Mouse (Mus musculus) stomach, embryonic 14.5 days (tissue): ENCODE results near the gene Wdr20. TPM values are rescaled to one million over a fixed set of nuclear protein-coding genes. Genes with fewer than 3 reads are reported as not detected.

ENCODE experiments used
- ATAC-seq: fragments of 200-750 bp; cut with Nextera tagmentation; 2 replicates; pipeline ENCODE4 v1.8.0; 2017; ENCODE audit warnings: low read depth, moderate TSS enrichment; ENCODE audit not compliant: insufficient number of reproducible peaks, insufficient read depth, low FRiP score
- H3K27ac ChIP-seq: fragments of 300-500 bp; sonication (generic); 2 replicates; pipeline ENCODE4 v1.5.1; 2014; ENCODE audit warnings: mild to moderate bottlenecking, low read length, moderate library complexity, mixed read lengths
- H3K27me3 ChIP-seq: fragments of 300-500 bp; sonication (generic); 2 replicates; pipeline ENCODE4 v1.6.1; 2014; ENCODE audit warnings: low read length, control low read depth, mixed read lengths; ENCODE audit not compliant: control insufficient read depth, insufficient read depth
- H3K36me3 ChIP-seq: fragments of 300-500 bp; sonication (generic); 2 replicates; pipeline ENCODE4 v1.6.1; 2014; ENCODE audit warnings: mild to moderate bottlenecking, control low read depth, low read length, moderate library complexity, mixed read lengths; ENCODE audit not compliant: control insufficient read depth, insufficient read depth
- H3K4me1 ChIP-seq: fragments of 300-500 bp; sonication (generic); 2 replicates; pipeline ENCODE4 v1.6.1; 2014; ENCODE audit warnings: low read length, control low read depth, mixed read lengths; ENCODE audit not compliant: control insufficient read depth, insufficient read depth
- H3K4me2 ChIP-seq: fragments of 300-500 bp; sonication (generic); replicated peaks from 2 replicates; pipeline ENCODE4 v1.6.1; 2014; ENCODE audit warnings: low read depth, low read length, control low read depth
- H3K4me3 ChIP-seq: fragments of 300-500 bp; sonication (generic); 2 replicates; pipeline ENCODE4 v1.5.1; 2014; ENCODE audit warnings: low read depth, low read length, control low read depth
- H3K9ac ChIP-seq: fragments of 300-500 bp; sonication (generic); replicated peaks from 2 replicates; pipeline ENCODE4 v1.6.1; 2014; ENCODE audit warnings: low read depth, mild to moderate bottlenecking, control low read depth, low read length, moderate library complexity, mixed read lengths
- H3K9me3 ChIP-seq: fragments of 300-500 bp; sonication (generic); 2 replicates; pipeline ENCODE4 v1.6.1; 2016; ENCODE audit warnings: low read depth, low read length, control low read depth; ENCODE audit not compliant: control insufficient read depth
- WGBS: fragments of 180-500 bp; shearing (Covaris S2); extraction: QIAGEN DNeasy Blood & Tissue Kit; methylation state at CpG from one replicate; pipeline ENCODE4 v1.1.7; 2014; 5-methylcytosine and 5-hydroxymethylcytosine counted together
- polyA plus RNA-seq: library from polyadenylated mRNA; unstranded; fragments of >200 nt; fragmentation: Nextera tagmentation; extraction: Ambion mirVana; gene quantifications from 2 replicates; pipeline ENCODE4 v1.2.1, GENCODE M21; 2014

Gene Wdr20
- polyA plus RNA-seq, 1 experiment from 2014 or later: 25.1 TPM

DNA sequence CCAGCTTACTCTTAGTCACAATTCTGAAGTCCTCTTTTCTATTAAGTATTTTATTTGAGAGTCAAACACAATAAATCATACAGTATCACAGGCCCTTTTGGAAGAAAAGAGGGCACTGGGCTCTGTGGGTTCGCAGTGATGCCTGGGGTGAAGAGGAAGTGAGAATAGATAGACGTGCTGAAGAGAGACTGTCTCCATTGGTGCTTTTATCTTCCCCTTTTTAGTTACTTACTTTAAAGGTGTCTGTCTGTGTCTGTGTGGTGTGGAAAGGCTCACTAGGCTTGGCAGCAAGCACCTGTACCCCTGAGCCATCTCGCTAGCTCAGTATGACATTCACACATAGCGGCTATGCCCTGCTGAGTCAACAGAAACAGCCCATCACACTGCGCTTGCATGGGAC lies 40.1 kb downstream of the Wdr20 start:
- no peaks in the 10 kb centered on the region for H3K9me3 ChIP-seq
- peaks cover 10% of the 10 kb centered on the region for H3K36me3 ChIP-seq
- 80% methylated on average over 5 of the region's 5 CpGs for WGBS
- peaks cover 9% of the 10 kb centered on the region; the same call in 1 of the 2 replicates for H3K4me1 ChIP-seq
- H3K4me3 ChIP-seq: no peak overlapping the region
- no peak overlapping the region for H3K27ac ChIP-seq
- no peak for ATAC-seq
- H3K4me2 ChIP-seq: no peak overlapping the region
- H3K9ac ChIP-seq: no peak overlapping the region
- H3K27me3 ChIP-seq: no peaks in the 10 kb centered on the region

DNA sequence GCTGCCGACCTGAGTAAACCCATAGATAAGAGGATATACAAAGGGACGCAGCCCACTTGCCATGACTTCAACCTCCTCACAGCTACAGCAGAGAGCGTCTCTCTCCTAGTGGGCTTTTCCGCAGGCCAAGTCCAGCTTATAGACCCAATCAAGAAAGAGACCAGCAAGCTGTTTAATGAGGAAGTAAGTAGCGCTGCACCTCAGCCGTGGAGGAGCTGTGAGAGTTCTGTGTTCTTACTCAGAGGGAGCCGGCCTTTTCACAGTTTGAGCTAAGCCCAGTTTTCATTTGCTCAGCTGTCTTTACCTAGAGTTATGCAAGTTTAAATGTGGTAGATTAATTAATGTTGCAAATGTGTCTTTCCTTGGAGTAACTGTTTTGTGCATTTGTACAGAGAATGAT lies 41.6 kb downstream of the Wdr20 start:
- no peak for ATAC-seq
- Histone ChIP-seq H3K4me1 (peaks cover 9% of the 10 kb centered on the region; the same call in 1 of the 2 replicates), H3K4me3 (no peak overlapping the region), H3K4me2 (no peak overlapping the region), H3K9ac (no peak overlapping the region), H3K27ac (no peak overlapping the region), H3K36me3 (peaks cover 10% of the 10 kb centered on the region), H3K27me3 (no peaks in the 10 kb centered on the region), H3K9me3 (no peaks in the 10 kb centered on the region)
- WGBS: 57% methylated on average over 7 of the region's 7 CpGs

DNA sequence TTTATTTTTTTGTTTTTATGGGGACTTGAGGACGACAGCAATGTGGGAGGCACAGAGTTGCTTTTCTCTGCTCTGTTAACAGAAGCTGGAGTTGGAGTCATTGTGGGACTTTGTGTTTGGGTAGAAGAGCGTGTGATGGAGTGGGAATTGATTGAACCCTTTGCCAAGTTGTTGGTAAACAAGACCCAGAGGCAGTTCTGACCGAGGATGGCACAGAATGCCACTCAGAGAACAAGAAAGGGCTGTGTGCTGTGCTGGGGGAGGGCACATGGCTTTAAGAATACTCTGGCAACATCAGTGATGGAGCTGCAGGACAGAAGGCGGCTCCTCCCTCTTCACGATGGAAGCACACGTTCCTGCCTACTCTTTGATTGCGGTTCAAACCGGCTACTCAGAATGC lies 43.4 kb downstream of the Wdr20 start:
- Histone ChIP-seq H3K9me3 (no peaks in the 10 kb centered on the region), H3K36me3 (peaks cover 10% of the 10 kb centered on the region), H3K4me1 (0 out of 2 replicates have a peak, but pooled peaks cover 6% of the 10 kb centered on the region), H3K27me3 (no peaks in the 10 kb centered on the region), H3K4me2 (no peak overlapping the region), H3K27ac (no peak overlapping the region), H3K4me3 (no peak overlapping the region), H3K9ac (no peak overlapping the region)
- 79% methylated on average over 8 of the region's 8 CpGs for WGBS
- no peak for ATAC-seq

DNA sequence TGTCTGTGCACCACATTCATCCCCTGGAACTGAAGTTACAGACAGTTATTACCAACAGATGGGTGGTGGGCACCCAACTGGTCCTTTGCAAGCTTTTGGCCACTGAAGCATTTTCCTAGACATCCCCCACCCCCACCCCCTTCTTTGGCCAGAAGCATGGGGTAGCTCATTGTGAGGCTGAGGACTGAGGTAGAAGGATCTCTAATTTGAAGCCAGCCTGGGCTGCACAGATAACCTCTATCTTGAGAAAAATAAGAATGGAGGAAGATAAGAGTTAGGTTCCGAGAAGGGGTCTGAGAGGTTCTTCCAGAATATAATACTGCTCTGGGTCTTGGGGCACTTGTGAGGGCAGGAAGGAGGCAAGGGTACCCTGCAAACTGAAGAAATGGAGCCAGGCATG lies 44.5 kb downstream of the Wdr20 start:
- no peak overlapping the region for H3K9ac ChIP-seq
- no peaks in the 10 kb centered on the region for H3K27me3 ChIP-seq
- H3K27ac ChIP-seq: no peak overlapping the region
- ATAC-seq: no peak
- H3K4me2 ChIP-seq: no peak overlapping the region
- WGBS: 88% methylated on average over 1 of the region's 1 CpGs
- no peak overlapping the region for H3K4me3 ChIP-seq
- 0 out of 2 replicates have a peak, but pooled peaks cover 4% of the 10 kb centered on the region for H3K4me1 ChIP-seq
- H3K9me3 ChIP-seq: no peaks in the 10 kb centered on the region
- H3K36me3 ChIP-seq: peaks cover 10% of the 10 kb centered on the region

DNA sequence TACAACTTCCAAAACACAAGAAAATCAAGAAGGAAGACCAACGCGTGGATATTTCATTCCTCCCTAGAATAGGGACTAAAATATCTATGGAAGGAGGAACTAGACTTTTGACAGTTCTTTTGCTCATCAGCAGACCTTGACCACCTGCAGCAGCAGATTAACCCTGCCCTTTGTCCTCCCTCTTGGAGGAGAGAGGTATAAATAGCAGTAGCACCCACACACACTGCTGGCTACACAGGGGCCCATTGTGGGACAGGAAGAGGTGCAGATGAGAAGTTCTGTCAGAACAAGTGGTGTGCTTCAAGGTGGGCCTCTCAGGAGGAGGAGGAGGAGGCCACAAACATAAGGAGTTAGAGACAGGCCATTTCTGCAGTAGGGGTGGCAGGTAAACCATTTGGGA lies 46.5 kb downstream of the Wdr20 start:
- no peaks in the 10 kb centered on the region for H3K4me1 ChIP-seq
- no peak for ATAC-seq
- H3K27ac ChIP-seq: no peak overlapping the region
- H3K4me2 ChIP-seq: no peak overlapping the region
- no peaks in the 10 kb centered on the region for H3K27me3 ChIP-seq
- H3K36me3 ChIP-seq: peaks cover 10% of the 10 kb centered on the region
- no peak overlapping the region for H3K9ac ChIP-seq
- 80% methylated on average over 2 of the region's 2 CpGs for WGBS
- no peaks in the 10 kb centered on the region for H3K9me3 ChIP-seq
- no peak overlapping the region for H3K4me3 ChIP-seq

DNA sequence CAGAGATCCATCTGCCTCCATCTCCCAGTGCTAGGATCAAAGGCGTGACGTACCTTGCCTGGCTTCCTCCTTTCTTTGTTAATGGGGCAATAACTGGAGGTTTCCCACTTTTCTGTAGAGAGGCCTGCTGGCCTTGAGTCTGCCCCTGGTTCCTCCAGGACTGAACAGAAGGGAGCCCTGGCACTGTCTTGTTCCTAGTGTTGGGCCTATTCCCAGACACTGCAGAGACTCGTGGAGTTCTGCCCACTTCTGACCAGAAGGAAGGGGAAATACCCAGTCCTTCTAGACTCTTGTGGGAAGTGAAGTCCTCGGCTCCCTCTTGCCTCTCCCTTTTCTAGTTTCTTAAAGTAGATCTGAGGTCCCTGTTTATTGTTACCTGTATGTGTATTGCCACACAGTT lies 48.5 kb downstream of the Wdr20 start:
- ATAC-seq: no peak
- H3K27ac ChIP-seq: no peak overlapping the region
- H3K4me3 ChIP-seq: no peak overlapping the region
- no peaks in the 10 kb centered on the region for H3K9me3 ChIP-seq
- H3K27me3 ChIP-seq: no peaks in the 10 kb centered on the region
- H3K9ac ChIP-seq: no peak overlapping the region
- WGBS: 85% methylated on average over 4 of the region's 4 CpGs
- no peak overlapping the region for H3K4me2 ChIP-seq
- H3K4me1 ChIP-seq: no peaks in the 10 kb centered on the region
- no peaks in the 10 kb centered on the region; the same call in 1 of the 2 replicates for H3K36me3 ChIP-seq

DNA sequence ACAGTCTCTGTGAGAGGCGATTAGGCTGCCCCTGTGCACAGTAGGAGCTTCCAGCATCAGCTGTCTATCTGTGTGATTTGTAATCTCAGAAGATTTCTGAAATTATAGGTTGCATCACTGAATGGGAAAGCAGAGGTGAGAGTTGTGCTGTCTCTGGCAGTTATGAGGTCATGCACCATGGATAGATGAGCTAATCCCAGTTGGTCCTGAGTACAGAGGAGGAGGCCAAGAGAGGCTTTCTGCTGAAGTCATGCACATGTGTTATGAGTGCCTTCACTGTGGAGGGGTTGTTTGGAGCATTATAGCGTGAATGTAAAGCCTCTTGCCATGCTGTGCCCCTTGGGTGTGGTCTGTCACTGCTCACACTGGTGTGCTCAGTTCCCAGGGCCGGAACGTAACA lies 52.8 kb downstream of the Wdr20 start:
- ATAC-seq: no peak
- Histone ChIP-seq H3K4me3 (no peak overlapping the region), H3K9me3 (no peaks in the 10 kb centered on the region), H3K27ac (no peak overlapping the region), H3K4me1 (no peaks in the 10 kb centered on the region), H3K9ac (no peak overlapping the region), H3K4me2 (no peak overlapping the region), H3K36me3 (peaks cover 3% of the 10 kb centered on the region; the same call in 1 of the 2 replicates), H3K27me3 (no peaks in the 10 kb centered on the region)
- 85% methylated on average over 4 of the region's 4 CpGs for WGBS

DNA sequence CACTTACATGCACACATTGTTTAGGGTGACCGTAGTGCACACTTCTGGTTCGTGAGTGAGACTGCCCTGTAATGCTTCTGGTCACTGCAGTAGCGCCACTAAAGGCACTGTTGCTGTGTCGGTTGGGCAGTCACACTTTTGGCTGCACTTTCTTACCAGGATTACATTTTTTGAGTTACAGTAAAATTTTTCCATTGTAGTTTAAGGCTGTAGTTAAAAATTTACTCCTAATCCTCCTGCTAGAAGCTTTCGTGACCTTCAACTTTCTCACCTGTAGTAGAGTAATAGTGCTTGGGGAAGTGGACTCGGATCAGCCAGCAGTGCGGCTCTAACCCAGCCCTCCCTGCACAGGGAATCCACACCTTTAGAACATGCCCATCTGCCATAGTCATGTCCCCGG lies 53.3 kb downstream of the Wdr20 start:
- Histone ChIP-seq H3K4me1 (no peaks in the 10 kb centered on the region), H3K4me3 (no peak overlapping the region), H3K27ac (no peak overlapping the region)

DNA sequence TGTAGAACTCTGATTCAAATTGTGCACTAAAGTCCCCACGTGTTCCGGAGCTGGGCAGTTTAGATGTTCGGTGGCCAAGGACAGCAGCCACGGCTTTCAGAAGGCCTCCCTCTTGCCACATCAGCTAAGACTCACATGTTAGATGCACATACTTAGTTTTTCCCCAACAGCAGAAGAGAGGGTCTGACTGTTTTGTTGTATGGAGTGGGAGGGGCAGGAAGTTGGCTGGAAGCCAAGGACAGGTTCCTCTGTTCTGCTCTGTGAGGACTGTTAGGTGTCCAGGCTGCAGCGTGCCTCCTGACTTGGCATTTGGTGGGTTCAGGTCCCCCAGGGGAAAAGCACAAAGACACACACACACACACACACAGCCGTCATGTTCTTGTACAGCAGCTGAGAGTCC lies 57.3 kb downstream of the Wdr20 start:
- Histone ChIP-seq H3K4me2 (no peak overlapping the region), H3K36me3 (peaks cover 3% of the 10 kb centered on the region; the same call in 1 of the 2 replicates), H3K27me3 (no peaks in the 10 kb centered on the region), H3K4me3 (no peak overlapping the region), H3K27ac (no peak overlapping the region), H3K9me3 (no peaks in the 10 kb centered on the region), H3K9ac (no peak overlapping the region), H3K4me1 (no peaks in the 10 kb centered on the region)
- ATAC-seq: no peak
- 84% methylated on average over 6 of the region's 6 CpGs for WGBS

More for the DNA sequence above, 53.3 kb downstream of the Wdr20 start:
- WGBS: 89% methylated on average over 8 of the region's 8 CpGs
- Histone ChIP-seq H3K9me3 (no peaks in the 10 kb centered on the region), H3K36me3 (peaks cover 3% of the 10 kb centered on the region; the same call in 1 of the 2 replicates), H3K9ac (no peak overlapping the region), H3K27me3 (no peaks in the 10 kb centered on the region), H3K4me2 (no peak overlapping the region)
- no peak for ATAC-seq
